Mouse (Mus musculus) spleen, adult 18-20 months (tissue): ENCODE results near the gene Prex1.
A peak's percentile ranks its signal among the peaks of the same experiment; 100 is the strongest.
"Not testable (repeated sequence)": the region's sequence is repeated elsewhere in the genome, so short reads cannot be mapped to it uniquely, and the experiment has no call there.

Experiments
- DNase-seq, 2 experiments: peaks; one replicate each; pipeline ENCODE4 v3.0.0; 2022; ENCODE audit warnings: mixed read lengths in 2 of 2

Prex1 gene

DNA sequence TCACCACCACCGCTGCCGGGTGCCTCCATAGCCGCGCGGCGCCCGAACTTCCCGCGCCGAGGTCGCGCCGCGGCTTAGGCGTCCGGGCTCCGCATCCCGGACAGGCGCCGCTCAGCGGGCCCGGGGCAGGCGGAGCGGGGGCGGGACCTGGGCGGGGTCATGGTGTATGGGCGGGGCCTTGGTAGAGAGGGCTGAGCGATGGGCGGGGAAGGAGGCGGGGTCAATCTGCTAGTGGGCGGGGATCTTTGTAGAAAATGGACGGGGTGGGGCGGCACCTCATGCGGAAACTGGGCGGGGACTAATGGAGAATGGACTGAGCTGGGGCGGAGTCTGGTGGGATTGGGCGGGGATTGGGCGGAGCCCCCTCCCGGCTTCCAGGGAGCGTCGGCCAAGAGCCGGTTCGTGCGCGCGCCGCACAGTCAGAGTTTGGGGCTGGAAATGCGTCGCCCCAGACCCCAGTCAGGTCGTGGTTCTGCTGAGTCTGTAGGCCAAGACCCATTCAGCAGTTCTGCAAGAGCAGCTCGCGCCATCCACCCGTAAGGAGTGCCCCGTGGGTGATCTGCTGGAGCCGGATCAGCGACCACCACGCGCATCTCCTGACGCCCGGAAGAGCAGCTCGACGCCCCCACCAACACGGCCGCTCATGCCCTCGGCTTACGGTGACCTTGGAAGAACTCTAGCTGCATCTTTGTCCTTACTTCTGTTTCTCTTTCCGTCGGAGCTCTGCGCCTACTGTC lies at the start of gene Prex1:
Gene Prex1, minus strand, starts transcription at position 143 of the 737 bp plus-strand sequence.
- peak; percentile 99 to 100 for DNase-seq

DNA sequence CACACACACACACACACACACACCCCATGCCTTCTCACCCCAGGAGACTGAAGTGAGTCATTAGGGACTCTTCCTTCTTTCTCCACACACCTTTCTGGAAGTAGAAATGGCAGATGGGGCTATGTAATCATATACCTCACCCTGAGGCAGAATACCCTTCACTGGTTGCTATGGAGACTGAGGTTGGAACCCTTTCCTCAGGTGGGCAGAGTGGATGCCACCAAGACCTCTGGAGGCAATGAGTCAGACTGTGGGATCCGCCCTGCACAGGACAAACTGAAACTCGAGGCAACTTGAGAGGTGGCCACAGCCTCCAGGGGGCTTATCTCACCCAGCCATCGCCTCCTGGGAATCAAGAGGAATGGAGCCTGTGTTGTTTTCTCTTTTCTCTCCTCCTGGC lies 44.3 kb upstream of the Prex1 start:
- DNase-seq: no peak

DNA sequence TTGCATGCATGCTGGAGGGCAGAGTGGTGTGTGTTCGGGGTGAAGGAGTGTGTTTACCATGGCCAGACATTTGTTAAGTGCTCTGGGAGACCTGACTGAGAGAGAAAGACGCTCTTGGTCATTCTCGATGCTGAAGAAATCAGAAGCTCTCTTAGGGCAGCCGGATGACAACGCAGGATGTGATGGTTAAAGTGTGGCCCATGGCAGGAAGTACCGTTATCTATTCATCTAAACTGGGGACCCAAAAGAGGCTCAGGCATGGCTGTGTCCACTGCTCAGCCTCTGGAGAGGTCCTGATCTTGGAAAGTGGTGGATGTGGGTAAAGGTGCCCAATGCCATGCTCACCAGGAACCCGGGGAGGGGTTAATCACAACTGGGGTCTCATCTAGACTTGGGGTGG lies 41.1 kb upstream of the Prex1 start:
- no peak for DNase-seq

DNA sequence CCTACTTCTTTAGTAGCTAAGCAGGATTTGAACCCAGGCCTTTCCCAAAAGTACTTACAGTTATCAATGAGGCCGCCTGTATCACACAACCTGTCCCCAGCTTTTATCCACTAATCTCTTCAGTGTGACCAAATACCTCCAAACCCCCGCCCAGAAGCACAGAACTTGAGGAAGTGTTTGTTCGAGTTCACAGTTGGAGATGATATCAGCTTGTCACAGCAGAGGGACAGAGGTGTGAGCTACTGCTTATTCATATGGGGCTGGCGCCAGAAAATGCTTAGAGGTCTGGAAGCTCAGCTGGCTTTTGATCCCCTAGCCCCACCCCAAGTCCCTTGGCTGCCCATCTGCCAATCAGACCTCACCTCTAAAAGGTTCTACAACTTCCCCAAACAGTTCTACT lies 40.6 kb upstream of the Prex1 start:
- DNase-seq: no peak

DNA sequence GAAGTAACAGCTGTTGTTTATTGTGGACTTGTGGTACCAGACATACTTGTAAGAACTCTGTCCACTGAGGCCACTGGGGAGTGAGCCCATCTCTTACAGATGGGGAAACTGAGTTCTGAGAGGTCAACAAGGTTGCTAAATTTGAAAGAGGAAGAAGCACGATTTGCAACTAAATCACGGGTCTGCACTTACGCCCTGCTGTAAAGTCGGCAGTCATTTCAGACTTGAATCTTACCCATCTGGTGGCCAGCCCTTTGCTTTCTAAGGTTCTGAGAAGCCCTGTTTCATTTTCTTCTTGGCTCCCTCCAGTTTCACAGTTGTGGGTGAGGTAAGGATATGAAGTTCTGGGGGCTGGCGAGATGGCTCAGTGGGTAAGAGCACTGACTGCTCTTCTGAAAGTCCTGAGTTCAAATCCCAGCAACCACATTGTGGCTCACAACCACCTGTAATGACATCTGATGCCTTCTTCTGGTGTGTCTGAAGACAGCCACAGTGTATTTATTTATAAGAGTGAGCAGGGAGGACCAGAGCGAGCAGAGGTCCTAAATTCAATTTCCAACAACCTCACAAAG lies 37.1 kb upstream of the Prex1 start:
- no peak for DNase-seq

DNA sequence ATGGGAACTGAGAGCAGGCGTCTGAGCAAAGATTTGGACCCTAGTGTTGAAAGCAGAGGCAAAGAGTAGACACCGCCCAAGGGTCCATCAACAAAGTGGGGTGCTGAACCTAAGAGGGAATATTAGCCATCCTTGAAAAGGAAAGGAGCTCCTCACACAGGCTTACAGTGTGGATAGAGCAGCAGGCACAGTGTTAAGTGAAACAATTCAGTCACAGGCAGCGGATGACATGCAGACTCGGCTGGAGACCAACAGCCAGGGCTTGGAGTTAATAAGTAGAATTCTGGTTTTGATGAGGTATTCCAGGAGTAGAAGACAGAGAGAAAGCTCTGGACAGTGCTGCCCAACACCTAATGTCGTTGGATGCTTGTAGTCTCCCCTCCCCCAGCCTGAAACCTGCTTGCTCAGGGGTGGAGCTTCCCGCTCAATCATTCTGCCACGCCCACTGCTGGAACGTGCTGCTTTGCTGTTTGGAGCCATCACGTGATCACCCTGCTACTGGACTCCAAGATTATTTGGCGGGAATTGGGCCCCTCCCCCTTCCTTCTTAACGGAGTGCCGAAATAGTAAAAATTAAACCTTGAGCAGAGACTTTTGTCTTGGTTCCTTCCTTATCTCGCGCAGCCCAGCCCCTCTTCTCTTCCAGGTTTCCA lies 32.8 kb upstream of the Prex1 start:
- not testable (repeated sequence) for DNase-seq

DNA sequence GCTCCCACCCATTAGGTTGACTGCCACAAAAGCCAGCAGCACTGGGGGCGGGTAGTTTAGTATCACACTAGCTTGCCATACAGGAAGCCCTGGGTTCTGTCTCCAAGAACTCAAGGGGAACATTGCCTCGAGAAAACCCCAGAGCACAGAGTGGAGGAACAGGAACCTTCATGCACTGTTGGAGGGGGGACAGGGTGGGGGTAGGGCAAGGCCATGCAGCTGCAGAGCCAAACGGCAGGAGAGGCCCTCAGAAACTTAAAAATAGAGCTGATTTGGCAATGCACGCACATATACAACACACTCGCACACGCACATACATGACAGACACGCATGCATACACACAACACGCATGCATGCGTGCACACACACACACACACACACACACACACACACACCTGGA lies 32.2 kb upstream of the Prex1 start:
- peak; percentile 32 to 39 for DNase-seq

DNA sequence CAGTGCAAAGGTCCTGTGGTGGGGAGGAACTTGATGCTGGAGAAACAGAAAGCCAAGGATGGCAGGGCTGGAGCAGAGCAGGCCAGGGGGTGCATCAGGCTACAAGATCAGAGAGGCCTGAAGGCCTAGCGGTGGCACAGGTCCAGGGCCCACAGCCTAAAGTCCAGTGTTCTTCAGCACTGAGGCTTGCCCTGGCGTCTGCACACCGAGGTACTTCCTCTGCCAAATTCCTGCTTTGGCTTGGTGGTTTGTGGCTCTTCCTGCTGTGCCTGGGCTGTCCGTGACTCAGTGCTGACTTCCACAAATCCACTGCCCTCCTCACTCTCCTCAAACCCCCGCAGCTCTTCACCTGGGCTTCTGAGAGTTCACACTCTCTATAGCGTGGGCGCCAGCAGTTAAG lies 30.8 kb upstream of the Prex1 start:
- DNase-seq: no peak

DNA sequence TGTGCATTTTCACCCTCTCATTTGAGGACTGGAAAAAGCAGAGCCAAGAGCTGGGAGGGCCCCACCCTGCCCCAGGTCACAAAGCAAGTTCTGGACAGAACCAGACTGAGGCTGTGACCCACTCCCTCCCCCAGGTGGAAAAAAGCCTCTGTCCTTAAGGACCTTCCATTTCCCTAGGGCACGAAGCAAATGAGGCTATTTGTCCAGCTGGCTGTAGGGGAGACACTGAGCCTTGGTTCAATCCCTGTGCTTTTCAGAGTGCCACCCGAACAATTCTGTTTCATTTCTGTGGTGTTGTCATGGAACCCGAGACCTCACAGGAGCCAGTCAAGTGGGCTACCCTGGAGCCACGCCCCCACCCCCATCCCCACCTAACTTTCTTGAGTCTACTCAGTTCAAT lies 29.9 kb upstream of the Prex1 start:
- no peak for DNase-seq

DNA sequence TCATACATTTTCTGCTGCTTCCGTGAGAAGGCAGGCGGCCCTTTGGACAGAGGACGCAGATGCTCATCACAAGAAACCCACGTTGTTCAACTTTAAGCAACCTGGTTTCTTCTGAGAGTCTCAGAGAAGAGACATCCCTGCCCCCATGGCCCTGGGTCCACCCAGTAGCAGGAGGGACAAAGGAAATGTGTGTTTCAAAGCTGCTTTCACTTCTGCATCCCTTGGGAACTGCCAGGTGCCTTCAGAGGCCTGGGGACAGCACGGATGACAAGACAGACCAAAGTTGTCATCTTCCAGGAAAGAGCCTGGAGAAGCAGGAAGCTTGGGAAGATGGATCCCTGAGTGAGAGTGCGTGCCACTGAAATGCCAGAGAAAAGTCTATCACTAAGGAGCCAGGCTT lies 27.8 kb upstream of the Prex1 start:
- DNase-seq: no peak

DNA sequence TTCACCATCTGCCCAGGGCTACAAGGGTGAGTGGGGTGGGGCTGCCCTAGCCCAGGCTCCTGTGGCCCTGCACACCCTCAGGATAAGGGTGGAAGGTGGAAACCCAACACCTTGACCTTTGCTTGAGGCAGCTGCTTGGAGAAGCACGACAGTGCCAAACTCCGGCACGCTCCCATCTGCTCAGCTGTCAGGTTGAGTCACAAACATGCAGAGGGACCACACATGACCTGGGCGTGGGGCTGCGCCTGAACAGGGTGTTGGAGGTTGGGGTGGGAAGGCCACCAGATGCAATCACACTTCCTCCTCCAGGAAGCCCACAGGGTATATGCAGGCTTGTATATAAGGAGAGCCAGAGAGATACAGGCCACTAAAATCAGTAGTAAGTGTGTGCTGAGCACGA lies 26.8 kb upstream of the Prex1 start:
- DNase-seq: no peak

DNA sequence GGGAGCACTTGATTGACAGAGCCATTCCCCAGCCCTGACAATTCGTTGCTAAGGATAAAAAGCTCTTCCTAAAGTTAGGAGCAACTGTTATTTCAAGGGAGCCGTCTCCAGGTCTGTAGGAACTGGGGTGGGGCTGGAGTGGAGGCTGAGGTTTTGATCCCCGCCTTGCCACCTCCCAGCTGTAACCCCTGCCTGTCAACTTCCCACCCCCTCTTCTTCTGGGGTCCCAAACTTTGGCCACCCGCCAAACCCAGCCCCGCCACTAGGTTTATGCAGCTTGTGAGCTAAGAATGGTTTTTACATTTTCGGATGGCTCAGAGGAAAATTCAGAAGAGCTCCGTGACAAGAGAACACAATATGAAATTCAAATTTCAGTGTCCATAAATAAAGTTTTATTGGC lies 23.7 kb upstream of the Prex1 start:
- no peak for DNase-seq

DNA sequence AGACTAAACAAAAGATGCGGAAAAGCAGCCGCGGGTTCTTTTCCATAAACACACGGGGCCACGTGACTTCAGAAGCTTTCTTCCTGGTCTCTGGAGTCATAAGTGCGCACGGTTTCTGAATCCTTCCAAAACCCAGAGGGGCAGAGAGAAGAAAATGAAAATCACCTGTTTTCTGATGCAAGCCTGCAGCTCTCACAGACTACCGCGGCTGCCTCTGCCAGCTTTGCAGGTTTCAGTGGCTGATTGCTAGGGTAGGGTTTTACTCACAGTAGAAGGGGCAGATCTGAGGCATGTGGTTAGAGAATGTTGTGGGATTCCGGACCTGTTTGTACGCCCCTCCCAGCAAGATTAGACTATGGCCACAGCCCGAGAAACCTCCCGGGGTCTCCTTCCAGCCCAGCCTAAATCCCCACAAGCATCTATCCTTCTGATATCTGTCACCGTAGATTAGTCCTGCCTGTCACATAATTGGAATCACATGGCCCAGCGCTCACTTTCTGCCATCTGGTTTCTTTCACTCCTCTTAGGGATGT lies 21.9 kb upstream of the Prex1 start:
- DNase-seq: no peak

DNA sequence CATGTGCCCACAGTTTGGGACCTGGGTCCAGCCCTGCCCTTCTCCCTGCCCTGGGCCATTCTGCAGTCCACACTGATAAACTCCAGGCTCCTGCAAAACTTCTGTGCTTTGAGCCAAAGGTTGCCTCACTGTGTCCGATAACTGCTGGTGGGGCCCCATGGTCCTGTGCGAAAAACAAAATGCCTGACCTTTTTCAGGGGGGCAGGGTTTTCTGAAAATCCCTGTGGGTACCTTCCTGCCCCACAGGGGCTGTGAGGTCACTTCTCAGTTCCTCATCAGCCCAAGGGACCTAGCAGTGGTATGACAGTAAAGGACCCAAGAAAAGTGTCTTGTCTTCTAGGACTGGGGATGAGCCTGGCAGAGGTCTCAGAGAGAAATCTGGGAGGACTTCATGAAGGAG lies 19.2 kb upstream of the Prex1 start:
- peak in 1 of 2 experiments; percentile 26 for DNase-seq

DNA sequence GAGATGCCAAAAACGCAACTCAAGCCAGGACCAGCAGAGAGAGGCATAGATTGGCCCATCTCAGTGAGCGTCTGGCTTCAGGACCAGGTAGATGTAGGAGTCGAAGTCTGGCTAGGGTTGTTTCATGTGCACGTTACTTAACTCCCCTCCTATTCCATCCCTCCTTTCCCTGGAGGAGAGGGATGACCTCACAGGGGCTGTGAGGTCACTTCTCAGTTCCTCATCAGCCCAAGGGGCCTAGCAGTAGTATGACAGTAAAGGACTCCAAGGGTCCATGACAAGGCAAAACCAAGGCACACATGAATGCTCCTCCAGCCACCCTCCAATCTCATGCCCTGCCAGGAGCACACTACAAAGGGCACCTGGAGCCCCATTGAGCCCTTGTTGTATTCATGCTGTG lies 18.5 kb upstream of the Prex1 start:
- DNase-seq: no peak

DNA sequence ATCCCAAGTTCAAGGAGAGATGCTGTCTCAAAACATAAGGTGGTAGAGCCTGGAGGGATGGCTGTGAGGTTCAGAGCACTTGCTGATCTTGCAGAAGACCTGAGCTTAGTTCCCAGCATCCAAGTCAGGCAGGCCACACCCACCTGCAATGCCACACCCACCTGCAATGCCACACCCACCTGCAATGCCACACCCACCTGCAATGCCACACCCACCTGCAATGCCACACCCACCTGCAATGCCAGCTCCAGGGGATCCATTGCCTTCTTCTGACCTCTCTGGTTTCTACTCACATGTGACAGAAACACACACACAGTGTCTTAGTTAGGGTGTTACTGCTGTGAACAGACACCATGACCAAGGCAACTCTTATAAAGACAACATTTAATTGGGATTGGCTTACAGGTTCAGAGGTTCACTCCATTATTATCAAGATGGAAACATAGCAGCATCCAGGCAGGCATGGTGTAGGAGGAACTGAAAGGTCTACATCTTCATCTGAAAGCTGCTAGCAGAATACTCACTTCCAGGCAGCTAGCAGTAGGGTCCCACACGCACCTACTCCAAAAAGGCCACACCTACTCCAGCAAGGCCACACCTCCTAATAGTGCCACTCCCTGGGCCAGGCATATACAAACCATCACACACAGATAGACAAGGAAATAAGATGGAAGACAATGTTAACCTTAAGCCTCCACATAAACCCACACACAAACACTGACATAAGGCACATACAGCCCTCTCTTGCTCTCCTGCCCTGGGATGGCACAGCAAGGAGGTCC lies 17.7 kb upstream of the Prex1 start:
- DNase-seq: not testable (repeated sequence)

DNA sequence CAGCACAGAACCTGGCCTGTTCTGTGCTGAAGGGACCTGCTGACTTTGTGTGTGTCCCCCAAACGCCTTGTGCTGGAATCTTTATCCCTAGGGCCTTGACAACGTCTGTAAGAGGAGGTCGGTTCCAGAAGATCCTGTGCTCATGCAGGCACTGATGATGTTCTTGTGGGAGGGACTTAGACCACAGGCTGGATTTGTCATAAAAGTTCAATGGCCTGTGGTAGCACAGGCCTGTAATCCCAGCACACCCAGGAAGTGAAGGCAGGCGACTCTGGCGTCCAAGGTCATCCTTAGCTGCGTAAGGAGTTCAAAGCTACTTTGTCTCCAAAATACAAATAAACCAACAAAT lies 16.9 kb upstream of the Prex1 start:
- DNase-seq: no peak

DNA sequence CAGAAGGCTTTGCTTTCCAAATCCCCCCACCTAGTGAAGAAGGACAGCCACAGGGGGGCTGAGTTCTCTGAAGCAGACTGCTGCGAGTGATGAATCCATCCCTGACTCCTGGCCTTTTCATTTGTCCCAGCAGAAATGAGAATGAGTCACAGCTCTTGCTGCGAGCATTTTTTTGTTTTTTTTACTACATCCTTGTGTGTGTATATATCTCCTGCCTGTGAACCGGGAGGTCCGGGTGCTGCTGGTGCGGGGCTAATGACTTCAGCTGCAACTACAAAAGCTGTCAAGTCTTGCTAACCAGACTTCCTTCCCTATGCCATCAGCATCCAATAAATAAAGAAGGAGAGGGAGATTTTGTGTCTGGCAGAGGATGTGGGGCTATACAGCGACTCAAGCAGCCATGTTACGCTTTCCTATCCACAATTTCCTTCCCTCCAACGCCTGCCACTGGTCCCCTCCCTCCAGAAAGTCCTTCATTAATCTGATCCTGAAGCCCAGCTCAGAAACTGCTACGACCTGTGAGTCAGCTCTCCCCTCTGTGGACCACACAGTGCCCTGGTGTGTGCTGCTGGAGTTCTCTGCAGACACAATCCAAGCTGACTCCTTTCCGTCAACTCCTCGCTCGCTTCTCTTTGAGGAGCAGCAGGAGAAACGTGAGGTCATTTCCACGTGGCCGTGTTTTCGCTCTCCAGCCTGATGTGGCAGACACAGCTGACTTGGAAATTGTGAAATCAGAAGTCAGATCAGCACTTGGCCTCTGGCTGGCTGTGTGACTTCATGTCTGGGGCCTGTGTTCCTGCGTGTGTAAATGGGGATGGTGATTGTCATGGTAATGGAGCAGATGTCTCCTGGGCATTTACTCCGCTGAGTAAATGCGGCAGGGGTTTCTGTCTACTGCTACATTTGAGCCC lies 16.3 kb upstream of the Prex1 start:
- DNase-seq: no peak

DNA sequence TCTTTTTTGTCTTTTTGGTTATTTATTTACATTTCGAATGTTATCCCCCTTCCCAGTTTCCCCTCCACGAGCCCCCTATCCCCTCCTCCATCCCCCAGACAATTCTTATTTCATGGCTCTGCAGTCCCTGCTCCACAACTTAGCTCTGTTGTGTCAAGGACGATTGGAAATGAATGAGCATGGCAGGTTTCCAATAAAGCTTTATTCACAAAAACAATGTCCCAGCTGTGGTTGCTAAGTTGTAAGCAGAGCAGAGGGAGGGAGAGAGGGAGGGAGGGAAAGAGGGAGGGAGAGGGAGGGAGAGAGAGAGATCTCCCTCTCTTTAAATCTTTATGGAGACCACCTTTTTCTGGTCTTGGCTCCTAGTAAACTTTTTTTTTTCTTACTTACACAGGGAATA lies 15.4 kb upstream of the Prex1 start:
- DNase-seq: no peak

DNA sequence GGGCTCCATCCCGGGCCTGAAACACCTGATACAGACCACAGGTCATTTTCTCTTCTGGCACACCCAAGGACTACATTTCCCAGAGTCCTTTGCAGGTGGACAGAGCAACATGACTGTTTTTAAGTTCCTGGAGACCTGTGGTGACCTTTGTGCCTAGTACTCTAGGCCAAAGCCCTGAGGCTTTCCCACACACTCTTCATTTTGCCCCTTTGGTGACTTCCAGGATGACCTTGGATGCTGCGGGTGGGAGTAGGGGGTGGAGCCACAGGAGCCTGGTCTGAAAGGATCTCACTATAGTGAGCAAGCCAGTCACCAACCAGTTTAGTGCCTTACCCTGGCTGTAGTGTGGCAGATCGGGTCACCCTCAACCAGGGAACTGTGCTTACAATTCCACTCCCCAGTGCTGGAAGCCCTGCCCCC lies 14.6 kb upstream of the Prex1 start:
- no peak for DNase-seq

DNA sequence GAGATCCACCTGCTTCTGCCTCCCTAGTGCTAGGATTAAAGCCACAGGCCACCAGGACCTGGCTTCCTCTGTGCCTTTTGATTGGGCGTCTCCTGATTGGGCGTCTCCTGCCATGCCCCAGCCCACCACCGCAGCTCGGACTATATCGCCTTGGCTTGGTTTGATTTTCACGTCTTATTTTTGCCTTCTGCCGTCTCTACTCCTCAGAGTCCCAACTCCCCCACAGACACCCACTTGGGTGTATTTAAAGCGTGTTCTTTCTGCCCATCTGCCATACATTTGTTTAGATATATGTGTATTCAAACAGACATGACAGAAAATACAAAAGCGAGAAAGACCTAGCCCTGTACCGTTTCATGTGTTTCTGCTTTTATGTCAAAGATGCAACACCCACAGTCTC lies 14.2 kb upstream of the Prex1 start:
- DNase-seq: no peak

DNA sequence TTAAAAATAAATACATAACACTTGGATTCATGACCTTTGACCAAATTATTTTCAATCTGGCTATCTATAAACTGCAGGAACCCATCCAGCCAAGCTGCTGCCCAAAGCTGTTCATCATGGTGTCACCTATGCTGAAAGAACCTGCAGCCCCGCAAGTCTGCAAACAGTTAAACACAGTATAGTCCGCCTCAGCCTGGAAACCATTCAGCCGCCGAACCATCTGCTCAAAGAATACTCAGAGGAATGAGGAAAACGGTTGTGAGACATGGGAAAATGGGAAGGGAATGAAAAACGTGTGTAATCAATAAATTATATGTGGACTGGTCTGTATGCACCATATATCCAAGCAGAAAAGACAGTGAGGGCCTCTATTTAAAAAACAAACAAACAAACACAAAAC lies 13.3 kb upstream of the Prex1 start:
- no peak for DNase-seq
